23 mouse cellular contexts compared by ENCODE assay signal in genomic region chr11:32746475-32746874, GRCm38 (mm10).
"Had no signal": no experiment of that assay in that cellular context is flagged by ENCODE, and none has a peak within 500 bp of the region (broad histone marks: within the 10 kb centered on the region; RNA-seq: fewer than 3 reads in every experiment).

No protein-coding gene starts in this region.

- H3K9ac ChIP-seq: heart, embryonic 13.5 days; heart, embryonic 15.5 days; hindbrain, embryonic 13.5 days; hindbrain, embryonic 15.5 days; limb, embryonic 12.5 days; liver, embryonic 13.5 days; liver, embryonic 15.5 days; liver, postnatal 0 days had no signal

- ATAC-seq: hindbrain, postnatal 0 days; liver, postnatal 0 days had no signal

- DNase-seq: gastrocnemius, adult 2 months; gastrocnemius, postnatal 10 days; gastrocnemius, postnatal 25 days; heart, adult 2 months; heart, postnatal 14 days; heart, postnatal 36 days; kidney, adult 18-20 months; kidney, adult 8-10 months; kidney, postnatal 10 days; kidney, postnatal 25 days; kidney, postnatal 4 days; liver, postnatal 0 days had no signal

- H3K4me1 ChIP-seq: heart, embryonic 15.5 days; hindbrain, embryonic 13.5 days; hindbrain, embryonic 15.5 days had no signal

- H3K27me3 ChIP-seq: heart, embryonic 13.5 days; heart, embryonic 15.5 days; hindbrain, embryonic 13.5 days; hindbrain, embryonic 15.5 days; limb, embryonic 12.5 days; liver, embryonic 13.5 days; liver, embryonic 15.5 days had no signal

- H3K4me3 ChIP-seq: gastrocnemius, adult 2 months; heart, adult 2 months; heart, embryonic 13.5 days; heart, embryonic 15.5 days; hindbrain, embryonic 13.5 days; hindbrain, embryonic 15.5 days; layer of hippocampus, adult 2 months; limb, embryonic 10.5 days; limb, embryonic 12.5 days; liver, embryonic 13.5 days; liver, embryonic 15.5 days had no signal

- H3K27ac ChIP-seq: gastrocnemius, adult 2 months; heart, adult 2 months; heart, embryonic 13.5 days; heart, embryonic 15.5 days; hindbrain, embryonic 13.5 days; hindbrain, embryonic 15.5 days; hindbrain, postnatal 0 days; layer of hippocampus, adult 2 months; limb, embryonic 10.5 days; limb, embryonic 12.5 days; liver, embryonic 13.5 days; liver, embryonic 15.5 days had no signal

- H3K4me2 ChIP-seq: heart, embryonic 11.5 days; heart, embryonic 13.5 days; heart, embryonic 15.5 days; hindbrain, embryonic 13.5 days; hindbrain, embryonic 15.5 days; limb, embryonic 12.5 days; liver, embryonic 13.5 days; liver, embryonic 15.5 days had no signal

- H3K9me3 ChIP-seq: heart, embryonic 15.5 days; hindbrain, embryonic 13.5 days; hindbrain, embryonic 15.5 days; limb, embryonic 10.5 days; liver, embryonic 13.5 days; liver, embryonic 15.5 days had no signal
